Mouse (Mus musculus): ENCODE results near the gene Pde1a.

Gene Pde1a

DNA sequence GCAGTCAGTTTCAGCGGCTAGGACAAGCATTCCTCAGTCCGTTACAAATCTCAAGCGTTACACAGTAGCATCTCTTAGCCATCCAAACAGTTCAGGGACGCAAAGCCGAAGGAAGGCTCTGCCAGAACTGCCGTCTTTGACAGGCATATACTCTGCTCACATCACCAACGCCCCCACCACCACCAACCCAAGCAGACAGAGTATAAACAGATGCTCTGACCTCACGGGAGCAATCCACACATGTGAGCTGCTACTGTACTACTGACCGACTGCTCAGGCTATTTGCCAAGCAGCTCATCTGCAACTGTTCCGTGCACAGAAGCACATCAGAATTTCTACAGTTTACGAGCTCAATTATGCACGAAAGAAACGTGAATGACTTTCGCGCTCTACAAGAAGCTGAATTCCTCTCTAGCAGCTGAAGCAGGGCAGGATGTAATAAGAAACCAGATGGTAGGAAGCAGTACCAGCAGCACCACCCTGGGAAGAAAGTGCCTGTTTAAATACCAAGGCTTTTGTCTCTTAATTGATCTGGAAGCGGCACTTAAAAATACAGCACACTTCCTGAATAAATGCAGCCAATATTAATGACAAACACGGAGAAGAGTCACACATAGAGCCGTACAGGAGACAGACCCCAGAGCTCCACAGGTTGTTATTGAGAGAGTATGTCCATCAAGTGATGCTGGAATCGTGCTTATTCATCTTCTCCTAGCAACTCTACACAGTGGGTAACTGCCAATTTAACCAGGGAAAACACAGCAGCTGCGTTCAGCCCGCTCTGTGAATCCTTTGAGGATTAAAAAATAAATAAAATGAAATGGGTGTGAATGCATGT, at the start of gene Pde1a:
Pde1a (minus strand) TSS at position 598 of the 838 bp plus-strand sequence.
- no peak for DNase-seq

- no peak for DNase-seq
Observed at GRCm38 (mm10) chr2:80178608-80179280, 49.5 kb upstream of the Pde1a start.

DNA sequence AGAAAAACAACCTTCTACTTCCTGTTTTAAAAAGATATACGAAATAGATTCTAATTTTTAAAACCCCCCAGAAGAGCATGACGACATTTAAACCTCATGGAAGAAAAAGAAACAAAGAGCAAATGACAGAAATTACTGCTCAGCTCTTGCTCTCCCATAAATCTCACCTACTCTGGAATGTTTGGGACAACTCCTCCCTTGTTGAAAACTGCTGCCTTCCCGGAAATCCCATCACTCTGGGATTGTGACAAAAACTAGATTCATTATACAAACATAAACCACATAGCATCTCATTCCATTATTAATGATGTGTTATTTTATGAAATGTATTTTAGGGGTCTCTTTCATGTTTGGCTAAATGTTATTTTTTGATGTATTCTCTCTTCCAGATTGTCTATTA, 48.9 kb upstream of the Pde1a start:
- no peak for DNase-seq

- DNase-seq = no peak
Observed at GRCm38 (mm10) chr2:80168103-80168502, 38.8 kb upstream of the Pde1a start.

GRCm38 (mm10) chr2:80158784-80159183, 29.5 kb upstream of the Pde1a start:
- DNase-seq = no peak

GRCm38 (mm10) chr2:80158196-80158595, 28.9 kb upstream of the Pde1a start:
- DNase-seq = no peak

DNA sequence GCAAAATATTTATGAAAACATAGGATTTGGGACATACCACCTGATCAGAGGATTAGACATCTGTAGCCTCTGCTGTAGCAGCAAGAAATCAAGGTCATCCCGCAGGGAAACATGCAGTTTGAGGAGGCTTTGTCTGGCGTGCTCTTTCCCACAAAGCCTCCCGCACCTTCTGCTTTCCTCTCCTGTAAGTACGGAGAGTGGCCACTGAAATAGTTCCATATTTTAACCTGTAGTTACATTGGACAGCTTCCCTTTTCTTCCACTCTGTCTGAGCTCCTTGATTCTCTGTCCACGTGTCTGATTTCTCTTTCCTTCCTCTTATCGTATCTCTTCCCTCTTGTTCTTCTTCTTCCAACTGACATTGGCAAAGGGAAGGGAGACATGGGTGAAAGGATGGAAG, 20.8 kb upstream of the Pde1a start:
- DNase-seq = no peak

- DNase-seq = peak; percentile 4
Observed at GRCm38 (mm10) chr2:80149332-80149731, 20.1 kb upstream of the Pde1a start.

- no peak for DNase-seq
Observed at GRCm38 (mm10) chr2:80135076-80135475, 5.8 kb upstream of the Pde1a start.

GRCm38 (mm10) chr2:80132677-80133076, 3.4 kb upstream of the Pde1a start:
- DNase-seq = no peak

DNA sequence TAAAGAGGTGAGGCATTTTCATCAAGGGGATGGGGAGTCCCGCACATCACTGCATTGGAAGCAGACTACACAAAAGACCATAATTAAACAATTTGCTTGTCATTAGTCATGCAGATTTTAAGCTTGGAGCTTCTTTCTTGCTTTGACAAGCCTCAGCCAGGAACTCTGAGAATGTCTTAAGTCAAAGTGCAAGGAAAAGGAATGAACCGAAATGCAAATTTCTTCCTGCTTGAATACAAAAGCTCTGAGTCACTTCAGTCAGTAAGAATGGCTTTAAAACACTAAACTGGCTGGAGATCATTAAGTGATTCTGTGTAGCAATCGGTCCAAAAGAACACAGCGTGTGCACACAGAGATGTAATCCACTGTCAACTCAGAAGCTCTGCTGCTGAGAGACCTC, 2.6 kb downstream of the Pde1a start:
- DNase-seq = no peak

DNA sequence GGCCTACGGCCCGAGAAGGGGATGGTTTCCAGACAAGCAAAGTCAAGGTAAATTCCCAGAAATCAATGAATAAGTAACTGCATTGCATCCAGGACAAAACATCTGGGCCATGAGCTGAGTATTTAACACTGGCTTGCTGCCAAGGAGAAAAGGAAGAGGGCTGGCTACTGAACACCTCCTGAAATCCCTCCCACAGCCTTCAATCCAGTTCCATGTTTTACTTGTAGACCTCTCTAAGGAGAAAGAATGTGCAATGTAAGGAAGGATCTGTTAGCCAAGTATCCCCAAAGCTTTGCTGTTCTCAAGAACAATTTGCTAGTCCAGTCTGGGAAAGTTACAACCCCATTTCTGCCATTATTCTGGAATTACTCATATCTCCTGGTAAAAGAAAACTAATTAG, 42.4 kb downstream of the Pde1a start:
- DNase-seq = no peak

- no peak for DNase-seq
Observed at GRCm38 (mm10) chr2:80080090-80080821, 49.0 kb downstream of the Pde1a start.

GRCm38 (mm10) chr2:80079618-80080017, 49.6 kb downstream of the Pde1a start:
- no peak for DNase-seq

DNA sequence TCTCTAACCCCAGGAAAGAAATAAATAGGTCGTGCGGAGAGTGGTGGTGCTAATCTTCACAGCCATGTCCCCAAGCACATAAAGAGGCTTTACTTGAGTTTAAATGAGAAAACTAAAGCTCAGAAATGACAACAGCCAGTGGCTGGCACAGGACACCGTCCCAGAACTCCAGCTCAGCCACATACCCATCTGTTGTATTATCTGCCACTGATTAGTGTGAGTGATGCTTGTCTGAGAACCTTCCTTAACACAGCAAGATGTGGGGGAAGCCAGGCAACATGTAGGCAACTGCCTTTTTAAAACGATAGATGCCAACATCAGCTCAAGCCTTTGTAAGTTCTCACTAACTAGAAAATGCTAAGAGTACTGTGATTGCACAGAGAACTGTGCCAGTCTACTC, 52.9 kb downstream of the Pde1a start:
- DNase-seq = no peak

DNA sequence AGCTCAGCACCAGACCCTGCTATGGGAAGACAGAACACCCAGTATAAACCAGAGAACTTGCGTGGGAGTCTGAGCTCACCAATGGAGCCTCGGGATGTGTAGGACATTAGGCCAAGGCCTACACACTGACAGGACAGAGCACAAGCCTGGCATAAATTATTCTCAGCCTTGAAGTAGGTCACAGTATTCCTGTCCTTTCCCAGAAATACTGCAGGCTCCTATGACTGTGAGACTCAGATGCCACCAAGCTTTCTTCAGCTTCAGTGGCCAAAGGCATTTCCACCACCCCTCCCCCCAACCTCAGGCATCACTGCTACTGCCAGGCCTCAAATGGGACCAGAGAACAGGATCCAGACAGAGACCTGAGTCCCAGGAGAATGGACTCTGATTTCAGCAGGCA, 54.7 kb downstream of the Pde1a start:
- no peak for DNase-seq

- no peak for DNase-seq
Observed at GRCm38 (mm10) chr2:80074046-80074445, 55.2 kb downstream of the Pde1a start.

DNA sequence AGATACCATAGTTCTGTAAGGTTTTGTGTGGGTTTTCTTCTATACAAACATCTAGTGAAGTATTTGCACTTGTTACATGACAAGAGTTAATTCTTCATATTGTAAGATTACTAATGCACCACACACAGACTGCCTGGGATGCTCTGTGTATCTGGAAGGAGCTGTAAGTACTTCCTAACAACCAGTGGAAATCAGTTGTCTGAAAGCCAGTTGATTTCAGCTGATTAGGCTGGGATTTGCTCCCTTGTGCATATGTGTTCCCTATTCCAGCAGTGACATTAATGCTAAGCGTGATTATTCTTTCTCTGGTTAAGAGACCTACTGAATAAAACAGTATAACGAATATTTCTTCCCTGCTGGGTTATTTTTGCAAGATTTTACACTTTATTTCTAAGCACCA, 55.8 kb downstream of the Pde1a start:
- no peak for DNase-seq

GRCm38 (mm10) chr2:80069745-80070144, 59.5 kb downstream of the Pde1a start:
- no peak for DNase-seq

DNA sequence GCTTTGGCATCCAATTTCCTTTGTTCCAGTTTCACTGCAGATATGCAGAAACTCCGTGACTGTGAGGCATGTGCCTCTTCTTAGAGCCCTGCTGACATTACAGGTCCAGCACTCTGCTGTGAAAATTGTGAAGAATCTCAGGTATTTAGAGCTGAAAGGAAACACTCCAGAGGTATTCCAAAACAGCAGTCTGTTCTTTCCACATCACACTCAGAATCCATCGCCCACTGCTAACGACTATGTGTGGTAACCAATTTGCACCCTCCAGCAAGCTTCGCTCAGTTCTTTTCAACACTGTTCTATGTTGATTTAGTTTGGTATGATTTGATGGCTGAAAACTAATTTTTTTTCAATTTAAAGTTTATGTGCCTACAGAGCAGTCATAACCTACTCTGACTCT, 62.8 kb downstream of the Pde1a start:
- no peak for DNase-seq

DNA sequence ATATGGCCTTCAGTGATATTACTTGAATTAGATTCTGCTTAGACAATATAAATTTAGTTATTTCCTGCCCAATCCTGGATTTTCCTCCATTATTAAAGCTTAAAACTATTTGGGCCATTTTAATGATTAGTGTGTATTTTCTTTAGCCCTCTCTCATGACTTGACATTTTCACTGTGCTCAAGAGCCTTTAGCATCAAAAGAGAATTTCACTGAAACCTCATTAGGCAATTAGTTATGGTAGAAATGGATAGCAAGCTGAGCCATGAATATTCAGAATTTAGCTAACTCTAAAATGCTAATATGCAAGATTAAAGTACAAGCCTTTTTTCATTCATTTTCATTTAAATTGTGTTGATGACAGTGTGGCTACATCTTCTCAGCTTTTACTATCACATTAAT, 73.2 kb downstream of the Pde1a start:
- no peak for DNase-seq

DNA sequence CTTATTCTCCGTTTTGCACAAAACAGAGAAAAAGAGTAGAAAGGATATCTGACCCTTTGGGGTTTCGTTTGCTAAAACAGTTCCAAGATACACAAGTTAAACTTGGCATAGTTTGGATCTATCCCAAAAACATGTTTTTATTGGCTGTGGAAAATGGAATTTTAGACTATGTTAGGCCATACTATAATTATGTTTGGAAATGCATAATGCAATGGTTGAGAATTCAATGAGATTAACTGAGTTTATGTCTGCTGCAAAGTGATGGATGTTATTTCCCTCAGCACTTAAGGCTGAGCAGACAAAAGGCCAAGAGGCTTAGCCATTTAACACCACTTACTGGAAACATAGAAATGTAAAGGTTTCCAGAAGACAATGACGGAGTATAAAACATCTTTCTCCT, 75.2 kb downstream of the Pde1a start:
- DNase-seq = no peak

DNA sequence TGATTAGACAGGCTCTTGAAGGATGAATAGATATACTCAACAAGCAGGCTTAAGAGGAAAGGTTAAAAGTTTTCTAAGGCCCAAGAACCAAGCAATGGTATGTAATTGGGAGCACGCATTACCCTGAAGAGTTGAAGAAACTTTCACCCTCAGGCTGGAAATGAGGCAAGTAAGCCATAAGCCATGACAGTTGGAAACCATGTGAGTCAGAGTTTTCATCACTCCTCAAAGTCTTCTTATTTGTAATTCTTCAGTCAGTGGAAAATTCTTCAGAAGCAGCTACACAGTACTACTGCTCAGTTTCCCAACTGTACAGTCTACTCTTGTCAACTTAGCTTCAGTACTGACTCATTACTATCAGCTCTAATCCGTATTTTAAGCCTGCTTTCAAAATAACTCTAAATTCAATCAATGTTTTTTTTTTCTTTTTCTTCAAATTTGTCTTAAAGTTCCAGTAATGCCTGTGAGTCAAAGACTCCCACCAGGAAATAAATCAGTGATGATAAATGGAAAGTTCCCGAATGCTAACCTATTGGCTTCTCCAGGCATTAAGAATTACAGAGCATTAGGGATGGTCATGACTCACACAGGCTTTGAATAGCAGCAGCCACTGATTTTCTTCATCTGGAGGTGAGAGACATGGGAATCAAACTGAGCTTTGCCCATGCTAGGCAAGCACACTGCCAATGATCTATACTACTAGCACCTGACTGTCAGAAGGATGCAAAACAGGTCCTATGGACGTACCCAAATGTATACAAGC, 82.3 kb downstream of the Pde1a start:
- no peak for DNase-seq
